Mouse (Mus musculus) right cerebral cortex, adult 18-20 months (tissue): ENCODE data around the gene Gm20517.

ENCODE experiments used
- DNase-seq: peaks from one replicate; pipeline ENCODE4 v3.0.0; 2022; ENCODE audit warnings: mixed read lengths

Gm20517 gene

GRCm38 (mm10) chr17:47682836-47683235 is 71.4 kb downstream of the Gm20517 start:
- DNase-seq = no peak

- peak; percentile 98 for DNase-seq
Measured at GRCm38 (mm10) chr17:47687409-47688343, 76.3 kb downstream of the Gm20517 start.

GRCm38 (mm10) chr17:47688344-47688607 is 76.9 kb downstream of the Gm20517 start, which contains the start of gene Tomm6:
TSS of gene Tomm6 (minus strand) at chr17:47688386.
- DNase-seq = no peak

- peak; percentile 85 for DNase-seq
Measured at GRCm38 (mm10) chr17:47688608-47689575, 77.5 kb downstream of the Gm20517 start, which contains the start of gene Frs3. TSS of gene Frs3 (plus strand) at chr17:47689030.

- no peak for DNase-seq
Measured at GRCm38 (mm10) chr17:47689894-47690293, 78.5 kb downstream of the Gm20517 start.

- no peak for DNase-seq
Measured at GRCm38 (mm10) chr17:47691650-47692049, 80.3 kb downstream of the Gm20517 start.

- DNase-seq = no peak
Measured at GRCm38 (mm10) chr17:47693671-47694441, 82.5 kb downstream of the Gm20517 start.

GRCm38 (mm10) chr17:47694442-47694502 is 82.9 kb downstream of the Gm20517 start, which contains the start of gene Gm21981:
TSS of gene Gm21981 (minus strand) at chr17:47694455.
- DNase-seq = no peak

GRCm38 (mm10) chr17:47694503-47695336 is 83.3 kb downstream of the Gm20517 start, which contains the start of gene Prickle4:
TSS of gene Prickle4 (minus strand) at chr17:47694736.
- DNase-seq = peak; percentile 97

GRCm38 (mm10) chr17:47695337-47695710 is 83.9 kb downstream of the Gm20517 start:
- no peak for DNase-seq

- DNase-seq = no peak
Measured at GRCm38 (mm10) chr17:47698156-47698555, 86.8 kb downstream of the Gm20517 start.

- no peak for DNase-seq
Measured at GRCm38 (mm10) chr17:47699055-47699454, 87.7 kb downstream of the Gm20517 start.

GRCm38 (mm10) chr17:47701793-47702192 is 90.4 kb downstream of the Gm20517 start:
- DNase-seq = no peak

GRCm38 (mm10) chr17:47702548-47703345 is 91.4 kb downstream of the Gm20517 start:
- no peak for DNase-seq

GRCm38 (mm10) chr17:47703556-47703955 is 92.2 kb downstream of the Gm20517 start:
- DNase-seq = no peak

GRCm38 (mm10) chr17:47704692-47705091 is 93.3 kb downstream of the Gm20517 start:
- DNase-seq = no peak

GRCm38 (mm10) chr17:47706196-47706595 is 94.8 kb downstream of the Gm20517 start:
- no peak for DNase-seq

GRCm38 (mm10) chr17:47707961-47708360 is 96.6 kb downstream of the Gm20517 start:
- DNase-seq = no peak

GRCm38 (mm10) chr17:47708972-47709371 is 97.6 kb downstream of the Gm20517 start:
- no peak for DNase-seq

- no peak for DNase-seq
Measured at GRCm38 (mm10) chr17:47710036-47710435, 98.6 kb downstream of the Gm20517 start.

GRCm38 (mm10) chr17:47711883-47712282 is 100.5 kb downstream of the Gm20517 start:
- no peak for DNase-seq
